Mouse (Mus musculus): ENCODE measurements around the gene Rnase1. TPM values are rescaled to one million over a fixed set of nuclear protein-coding genes. Genes with fewer than 3 reads are reported as not detected.

Rnase1 gene
- total RNA-seq, 1 experiment: not detected

DNA sequence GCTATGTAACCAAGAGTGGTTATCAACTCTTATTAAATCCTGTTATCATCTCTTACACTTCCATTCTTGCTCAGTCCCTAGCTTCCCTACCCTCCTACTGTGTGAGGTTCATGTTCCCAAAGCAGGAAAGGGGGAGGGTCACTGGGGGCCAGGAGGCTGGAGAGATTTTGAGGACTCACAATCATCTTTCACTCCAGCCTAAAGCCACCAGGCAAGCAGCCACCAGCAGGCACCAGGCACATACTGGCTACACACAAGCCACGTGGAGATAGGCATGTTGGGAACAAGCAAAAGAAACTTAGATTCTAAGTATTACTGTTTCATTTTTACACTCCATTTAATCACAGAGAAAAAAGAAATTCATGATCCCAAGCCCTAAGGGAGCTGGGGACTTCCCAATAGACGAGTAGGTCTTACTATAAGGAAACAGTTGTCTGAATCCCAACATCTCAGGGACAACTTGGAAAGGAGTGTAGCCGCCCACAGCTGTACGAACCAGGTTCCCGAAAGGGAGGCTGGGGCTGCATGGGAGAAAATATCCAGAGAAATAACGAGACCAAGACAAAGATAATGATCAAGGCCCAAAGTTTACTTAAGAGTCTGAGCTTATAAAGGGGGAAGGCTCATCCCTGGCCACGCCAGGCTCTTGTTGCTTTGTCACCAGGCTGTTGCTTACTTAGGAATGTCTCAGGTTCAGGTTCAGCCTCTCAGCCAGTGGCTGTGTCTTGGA, 15.3 kb downstream of the Rnase1 start:
- Histone ChIP-seq H3K9me3 (ENCODE audit: control insufficient read depth, insufficient read depth, low read depth, low read length) (no peaks in the 10 kb centered on the region), H3K9ac (ENCODE audit: insufficient read depth, low read depth, low read length, poor library complexity, severe bottlenecking) (no peak overlapping the region), H3K4me3 (ENCODE audit: insufficient read depth in 1 of 2, low read depth in 1 of 2, low read length in 2 of 2, poor library complexity in 1 of 2, severe bottlenecking in 1 of 2) (no peak overlapping the region), H3K4me1 (ENCODE audit: control insufficient read depth in 2 of 2, insufficient read depth in 2 of 2, low read length in 2 of 2, poor library complexity in 1 of 2) (peaks cover 0 to 8% of the 10 kb centered on the region in 2 experiments; a peak in 1 of 4 replicates), H3K36me3 (ENCODE audit: control insufficient read depth, insufficient read depth, low read length, poor library complexity, severe bottlenecking) (no peaks in the 10 kb centered on the region), H3K27ac (ENCODE audit: insufficient read depth, low read depth, low read length, poor library complexity, severe bottlenecking) (no peak overlapping the region)
- TF ChIP-seq HCFC1 (IDR thresholded peaks at IDR 0.05; ENCODE audit: borderline replicate concordance, insufficient read depth, low read length): no peak
- TF ChIP-seq ZNF384 (IDR thresholded peaks at IDR 0.05; ENCODE audit: low read depth, low read length): no peak
- no peak for TF ChIP-seq MAFK (IDR thresholded peaks at IDR 0.05; ENCODE audit: insufficient read depth, low read depth, low read length)
- TF ChIP-seq CHD2 (IDR thresholded peaks at IDR 0.05; ENCODE audit: low read depth, low read length): no peak
- no peak for TF ChIP-seq ZC3H11A (IDR thresholded peaks at IDR 0.05; ENCODE audit: borderline replicate concordance, low read depth, low read length)
- no peak for DNase-seq (ENCODE audit: low read depth, low spot score)
- in situ Hi-C loops (cut with MboI; ENCODE audit: low sequenced_read_pairs in 2 of 2, unreplicated experiment in 2 of 2): no loop called here

DNA sequence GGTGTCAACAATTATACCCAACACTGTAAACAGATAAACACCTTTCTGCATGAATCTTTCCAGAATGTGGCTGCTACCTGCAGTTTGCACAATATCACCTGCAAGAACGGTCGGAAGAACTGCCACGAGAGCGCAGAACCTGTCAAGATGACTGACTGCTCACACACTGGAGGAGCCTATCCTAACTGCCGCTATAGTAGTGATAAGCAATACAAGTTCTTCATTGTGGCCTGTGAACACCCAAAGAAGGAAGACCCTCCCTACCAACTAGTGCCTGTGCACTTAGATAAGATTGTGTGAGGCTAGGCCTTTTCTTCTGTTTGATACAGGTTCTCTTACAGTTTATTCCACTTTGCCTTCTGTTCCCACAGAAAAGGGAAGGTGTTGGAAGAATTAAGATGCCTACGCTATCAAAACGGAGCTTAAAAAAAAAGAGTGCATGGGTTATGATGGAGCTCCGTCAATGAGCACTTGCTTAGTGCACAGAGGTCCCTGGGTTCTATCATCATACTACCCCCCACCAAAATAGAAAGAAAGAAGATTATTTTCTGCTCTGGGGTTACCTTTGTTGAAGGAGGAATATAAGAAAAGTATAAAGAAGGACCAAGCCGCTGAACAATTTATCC, 16.2 kb downstream of the Rnase1 start:
- Histone ChIP-seq H3K9me3 (ENCODE audit: control insufficient read depth, insufficient read depth, low read depth, low read length) (no peaks in the 10 kb centered on the region), H3K9ac (ENCODE audit: insufficient read depth, low read depth, low read length, poor library complexity, severe bottlenecking) (no peak overlapping the region), H3K4me1 (ENCODE audit: control insufficient read depth in 2 of 2, insufficient read depth in 2 of 2, low read length in 2 of 2, poor library complexity in 1 of 2) (peaks cover 0 to 8% of the 10 kb centered on the region in 2 experiments; a peak in 1 of 4 replicates), H3K27ac (ENCODE audit: insufficient read depth, low read depth, low read length, poor library complexity, severe bottlenecking) (peak overlapping the region; percentile 4; the same call in 1 of the 2 replicates), H3K36me3 (ENCODE audit: control insufficient read depth, insufficient read depth, low read length, poor library complexity, severe bottlenecking) (no peaks in the 10 kb centered on the region), H3K4me3 (ENCODE audit: insufficient read depth in 1 of 2, low read depth in 1 of 2, low read length in 2 of 2, poor library complexity in 1 of 2, severe bottlenecking in 1 of 2) (no peak overlapping the region)
- DNase-seq (ENCODE audit: low read depth, low spot score): no peak
- no peak for TF ChIP-seq MAFK (IDR thresholded peaks at IDR 0.05; ENCODE audit: insufficient read depth, low read depth, low read length)
- TF ChIP-seq CHD2 (IDR thresholded peaks at IDR 0.05; ENCODE audit: low read depth, low read length): no peak
- no peak for TF ChIP-seq HCFC1 (IDR thresholded peaks at IDR 0.05; ENCODE audit: borderline replicate concordance, insufficient read depth, low read length)
- no peak for TF ChIP-seq ZC3H11A (IDR thresholded peaks at IDR 0.05; ENCODE audit: borderline replicate concordance, low read depth, low read length)
- no peak for TF ChIP-seq ZNF384 (IDR thresholded peaks at IDR 0.05; ENCODE audit: low read depth, low read length)
- in situ Hi-C loops (cut with MboI; ENCODE audit: low sequenced_read_pairs in 2 of 2, unreplicated experiment in 2 of 2): no loop called here

- no peak for TF ChIP-seq HCFC1 (IDR thresholded peaks at IDR 0.05; ENCODE audit: borderline replicate concordance, insufficient read depth, low read length)
- TF ChIP-seq ZC3H11A (IDR thresholded peaks at IDR 0.05; ENCODE audit: borderline replicate concordance, low read depth, low read length): no peak
- no peak for TF ChIP-seq CHD2 (IDR thresholded peaks at IDR 0.05; ENCODE audit: low read depth, low read length)
- no peak for TF ChIP-seq MAFK (IDR thresholded peaks at IDR 0.05; ENCODE audit: insufficient read depth, low read depth, low read length)
- TF ChIP-seq ZNF384 (IDR thresholded peaks at IDR 0.05; ENCODE audit: low read depth, low read length): no peak
- H3K9ac ChIP-seq (ENCODE audit: insufficient read depth, low read depth, low read length, poor library complexity, severe bottlenecking): no peak overlapping the region
- H3K27ac ChIP-seq (ENCODE audit: insufficient read depth, low read depth, low read length, poor library complexity, severe bottlenecking): no peak overlapping the region
- H3K36me3 ChIP-seq (ENCODE audit: control insufficient read depth, insufficient read depth, low read length, poor library complexity, severe bottlenecking): no peaks in the 10 kb centered on the region
- H3K4me3 ChIP-seq (ENCODE audit: insufficient read depth in 1 of 2, low read depth in 1 of 2, low read length in 2 of 2, poor library complexity in 1 of 2, severe bottlenecking in 1 of 2): no peak overlapping the region
- in situ Hi-C loops (cut with MboI; ENCODE audit: low sequenced_read_pairs in 2 of 2, unreplicated experiment in 2 of 2): no loop called here
- H3K4me1 ChIP-seq (ENCODE audit: control insufficient read depth in 2 of 2, insufficient read depth in 2 of 2, low read length in 2 of 2, poor library complexity in 1 of 2): peaks cover 0 to 8% of the 10 kb centered on the region in 2 experiments; a peak in 1 of 4 replicates
- no peak for DNase-seq (ENCODE audit: low read depth, low spot score)
- H3K9me3 ChIP-seq (ENCODE audit: control insufficient read depth, insufficient read depth, low read depth, low read length): no peaks in the 10 kb centered on the region
Observed at GRCm38 (mm10) chr14:51129624-51129975, 17.0 kb downstream of the Rnase1 start.

DNA sequence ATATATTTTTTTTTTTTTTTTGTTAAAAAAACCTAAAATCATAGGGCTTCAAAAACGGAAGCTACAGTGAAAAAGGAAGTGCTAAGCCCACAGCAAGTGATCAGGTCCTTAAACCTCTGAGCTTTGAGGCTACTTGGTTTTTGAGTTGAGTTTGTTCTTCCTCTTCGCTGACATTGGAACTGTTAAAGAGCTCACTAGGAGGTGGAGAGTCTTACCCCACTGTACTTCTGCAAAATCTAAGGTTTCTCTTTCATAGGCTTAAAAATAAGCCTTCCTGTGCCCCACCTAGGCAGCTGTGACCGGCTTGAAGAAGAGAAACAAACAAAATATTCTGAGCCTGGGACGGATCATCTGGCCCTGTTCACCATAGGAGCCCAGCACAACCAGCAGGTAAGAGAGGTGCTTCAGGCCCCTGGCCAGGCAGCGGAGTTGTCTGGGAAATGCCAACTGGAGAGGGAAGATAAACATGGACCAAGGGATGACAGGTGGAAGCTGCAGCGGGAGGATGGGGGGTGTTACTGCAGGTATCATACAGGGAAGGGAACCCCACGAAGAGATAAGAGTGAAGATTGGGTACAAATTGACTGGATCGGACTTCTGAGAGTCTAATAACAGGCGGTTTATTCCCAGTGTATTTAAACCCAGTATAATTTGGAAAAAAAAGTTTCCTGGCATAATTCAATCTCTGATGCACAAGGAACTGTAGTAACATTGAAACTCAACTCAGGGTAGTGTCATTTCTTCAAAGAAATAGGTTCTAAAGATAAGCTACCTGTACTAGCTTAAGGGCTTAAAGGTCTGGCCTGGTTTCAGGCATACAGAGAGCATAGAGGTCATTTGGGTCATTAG, 17.6 kb downstream of the Rnase1 start:
- Histone ChIP-seq H3K27ac (ENCODE audit: insufficient read depth, low read depth, low read length, poor library complexity, severe bottlenecking) (no peak overlapping the region), H3K9me3 (ENCODE audit: control insufficient read depth, insufficient read depth, low read depth, low read length) (no peaks in the 10 kb centered on the region), H3K36me3 (ENCODE audit: control insufficient read depth, insufficient read depth, low read length, poor library complexity, severe bottlenecking) (no peaks in the 10 kb centered on the region), H3K4me1 (ENCODE audit: control insufficient read depth in 2 of 2, insufficient read depth in 2 of 2, low read length in 2 of 2, poor library complexity in 1 of 2) (peaks cover 0 to 8% of the 10 kb centered on the region in 2 experiments; a peak in 1 of 4 replicates), H3K4me3 (ENCODE audit: insufficient read depth in 1 of 2, low read depth in 1 of 2, low read length in 2 of 2, poor library complexity in 1 of 2, severe bottlenecking in 1 of 2) (no peak overlapping the region), H3K9ac (ENCODE audit: insufficient read depth, low read depth, low read length, poor library complexity, severe bottlenecking) (no peak overlapping the region)
- DNase-seq (ENCODE audit: low read depth, low spot score): no peak
- in situ Hi-C loops (cut with MboI; ENCODE audit: low sequenced_read_pairs in 2 of 2, unreplicated experiment in 2 of 2): no loop called here
- TF ChIP-seq CHD2 (IDR thresholded peaks at IDR 0.05; ENCODE audit: low read depth, low read length): no peak
- no peak for TF ChIP-seq HCFC1 (IDR thresholded peaks at IDR 0.05; ENCODE audit: borderline replicate concordance, insufficient read depth, low read length)
- no peak for TF ChIP-seq MAFK (IDR thresholded peaks at IDR 0.05; ENCODE audit: insufficient read depth, low read depth, low read length)
- no peak for TF ChIP-seq ZC3H11A (IDR thresholded peaks at IDR 0.05; ENCODE audit: borderline replicate concordance, low read depth, low read length)
- no peak for TF ChIP-seq ZNF384 (IDR thresholded peaks at IDR 0.05; ENCODE audit: low read depth, low read length)

Data from ES-E14 (cell line).